In genomic region chr17:73263077-73263501, GRCm38 (mm10) we compare ENCODE assay signal across 8 mouse cellular contexts.
DNase-seq lines count a peak whose midpoint lies in the region; ATAC-seq and TF ChIP-seq lines count a peak whose summit lies in the region.
"Had no signal": no experiment of that assay in that cellular context is flagged by ENCODE, and none has a peak within 500 bp of the region (broad histone marks: within the 10 kb centered on the region; RNA-seq: fewer than 3 reads in every experiment).

No protein-coding gene starts in this region.

- TF ChIP-seq CTCF in embryonic fibroblast, embryonic 13.5 days (IDR thresholded peaks at IDR 0.05; ENCODE audit: borderline replicate concordance, insufficient read depth, low read length) = no peak

- intact Hi-C loops in left cerebral cortex, postnatal 25 days (cut with DNase I) = no loop called here

- peak; percentile 26; the same call in 1 of the 2 replicates for TF ChIP-seq POLR2A in embryonic fibroblast, embryonic 13.5 days (IDR thresholded peaks at IDR 0.05; ENCODE audit: low read depth, low read length)

- peak overlapping the region; percentile 87 for H3K27ac ChIP-seq in embryonic fibroblast, embryonic 13.5 days (ENCODE audit: insufficient read depth, low read length)
- H3K27ac ChIP-seq: heart, adult 2 months had no signal

- DNase-seq in A20 (ENCODE audit: low read depth, low spot score) = peak; percentile 45
- peak; percentile 79 to 97 for DNase-seq in left cerebral cortex, postnatal 25 days (ENCODE audit: low spot score in 2 of 2)
- peak; percentile 68 for DNase-seq in thymus, postnatal 0 days (ENCODE audit: low spot score)
- no peak for DNase-seq in embryo, embryonic 10.5 days (ENCODE audit: low spot score)
- no peak for DNase-seq in kidney, adult 9 months

- peaks cover 5% of the 10 kb centered on the region for H3K4me1 ChIP-seq in embryonic fibroblast, embryonic 13.5 days (ENCODE audit: control insufficient read depth, insufficient read depth, low read length)

- no peak overlapping the region for H3K4me3 ChIP-seq in embryonic fibroblast, embryonic 13.5 days (ENCODE audit: insufficient read depth, low read length)
- H3K4me3 ChIP-seq: heart, adult 2 months had no signal

- ATAC-seq in CD4-positive, CD25-positive, alpha-beta regulatory T cell, adult 4 months = peak; percentile 98

Comparison
In these comparisons a context has a peak if more than half of its experiments do, and no peak if none do; other contexts are left out.
1. DNase-seq: peak in A20 (single experiment), left cerebral cortex, postnatal 25 days (2 of 2) and thymus, postnatal 0 days (single experiment); none in embryo, embryonic 10.5 days (single experiment) and kidney, adult 9 months (single experiment).